Mouse (Mus musculus) embryonic facial prominence, embryonic 11.5 days (tissue): Measurements from ENCODE around the gene Gpsm3. TPM values are rescaled to one million over a fixed set of nuclear protein-coding genes. Genes with fewer than 3 reads are reported as not detected.
A peak's percentile ranks its signal among the peaks of the same experiment; 100 is the strongest.

ENCODE experiments used
- ATAC-seq: fragments of 200-750 bp; cut with Nextera tagmentation; replicated peaks from 2 replicates; pipeline ENCODE4 v1.8.0; 2017; ENCODE audit warnings: low read depth; ENCODE audit not compliant: insufficient number of reproducible peaks, low FRiP score, low TSS enrichment
- DNase-seq: peaks from one replicate; pipeline ENCODE4 v3.0.0-alpha.2; 2015; ENCODE audit warnings: low spot score
- H3K27ac ChIP-seq: fragments of 300-500 bp; sonication (generic); replicated peaks from 2 replicates; pipeline ENCODE4 v1.5.1; 2014; ENCODE audit warnings: mild to moderate bottlenecking, low read depth, low read length, control low read depth
- H3K27me3 ChIP-seq: fragments of 300-500 bp; sonication (generic); 2 replicates; pipeline ENCODE4 v1.6.1; 2014; ENCODE audit warnings: mild to moderate bottlenecking, low read length, moderate library complexity, mixed read lengths; ENCODE audit not compliant: control insufficient read depth, insufficient read depth
- H3K36me3 ChIP-seq: fragments of 300-500 bp; sonication (generic); replicated peaks from 2 replicates; pipeline ENCODE4 v1.6.1; 2014; ENCODE audit warnings: low read depth, mild to moderate bottlenecking, low read length, moderate library complexity, mixed read lengths; ENCODE audit not compliant: control insufficient read depth, insufficient read depth
- H3K4me1 ChIP-seq: fragments of 300-500 bp; sonication (generic); 2 replicates; pipeline ENCODE4 v1.6.1; 2014; ENCODE audit warnings: low read length, mixed read lengths; ENCODE audit not compliant: control insufficient read depth, insufficient read depth
- H3K4me2 ChIP-seq: fragments of 300-500 bp; sonication (generic); 2 replicates; pipeline ENCODE4 v1.6.1; 2014; ENCODE audit warnings: low read depth, mild to moderate bottlenecking, control low read depth, low read length, moderate library complexity
- H3K4me3 ChIP-seq: fragments of 300-500 bp; sonication (generic); 2 replicates; pipeline ENCODE4 v1.5.1; 2014; ENCODE audit warnings: low read depth, low read length, control low read depth
- H3K9ac ChIP-seq: fragments of 300-500 bp; sonication (generic); replicated peaks from 2 replicates; pipeline ENCODE4 v1.6.1; 2014; ENCODE audit warnings: mild to moderate bottlenecking, control low read depth, low read length
- H3K9me3 ChIP-seq: fragments of 300-500 bp; sonication (generic); replicated peaks from 2 replicates; pipeline ENCODE4 v1.6.1; 2016; ENCODE audit warnings: mild to moderate bottlenecking, low read length, inconsistent platforms, mixed read lengths; ENCODE audit not compliant: control insufficient read depth
- WGBS: fragments of 180-500 bp; shearing (Covaris S2); extraction: QIAGEN DNeasy Blood & Tissue Kit; methylation state at CpG from one replicate; pipeline ENCODE4 v1.1.7; 2014; 5-methylcytosine and 5-hydroxymethylcytosine counted together
- polyA plus RNA-seq: library from polyadenylated mRNA; unstranded; fragments of >200 nt; fragmentation: Nextera tagmentation; extraction: Ambion mirVana; gene quantifications from 2 replicates; pipeline ENCODE4 v1.2.1, GENCODE M21; 2014

Gpsm3 gene
- polyA plus RNA-seq, 1 experiment from 2014 or later: 5.5 TPM

- Histone ChIP-seq H3K9me3 (no peaks in the 10 kb centered on the region), H3K4me1 (peaks cover 4% of the 10 kb centered on the region), H3K9ac (peak overlapping the region; percentile 54), H3K27ac (peak overlapping the region; percentile 88), H3K4me2 (peak overlapping the region; percentile 90), H3K4me3 (peak overlapping the region; percentile 99), H3K36me3 (no peaks in the 10 kb centered on the region), H3K27me3 (no peaks in the 10 kb centered on the region)
- no peak for ATAC-seq
- 22% methylated on average over 24 of the region's 24 CpGs for WGBS
- no peak for DNase-seq
Observed at GRCm38 (mm10) chr17:34604511-34605237, 15.1 kb downstream of the Gpsm3 start.

- H3K9me3 ChIP-seq: no peaks in the 10 kb centered on the region
- peak; percentile 93 for DNase-seq
- peak overlapping the region; percentile 88 for H3K9ac ChIP-seq
- no peaks in the 10 kb centered on the region for H3K27me3 ChIP-seq
- H3K36me3 ChIP-seq: no peaks in the 10 kb centered on the region
- peak overlapping the region; percentile 99 for H3K4me3 ChIP-seq
- peak overlapping the region; percentile 88 for H3K27ac ChIP-seq
- WGBS: 0% methylated on average over 29 of the region's 30 CpGs
- H3K4me2 ChIP-seq: peak overlapping the region; percentile 90
- peak; percentile 40 for ATAC-seq
- peaks cover 4% of the 10 kb centered on the region for H3K4me1 ChIP-seq
Observed at GRCm38 (mm10) chr17:34605609-34606008, 16.0 kb downstream of the Gpsm3 start.

GRCm38 (mm10) chr17:34606186-34607039 is 16.8 kb downstream of the Gpsm3 start:
- H3K9me3 ChIP-seq: no peaks in the 10 kb centered on the region
- ATAC-seq: no peak
- no peaks in the 10 kb centered on the region for H3K36me3 ChIP-seq
- H3K4me3 ChIP-seq: peak overlapping the region; percentile 99
- peak overlapping the region; percentile 90 for H3K4me2 ChIP-seq
- peak overlapping the region; percentile 88 for H3K27ac ChIP-seq
- H3K27me3 ChIP-seq: no peaks in the 10 kb centered on the region
- 18% methylated on average over 31 of the region's 32 CpGs for WGBS
- DNase-seq: no peak
- H3K4me1 ChIP-seq: peaks cover 4% of the 10 kb centered on the region
- H3K9ac ChIP-seq: peak overlapping the region; percentile 88

- Histone ChIP-seq H3K4me3 (no peak overlapping the region), H3K27ac (no peak overlapping the region), H3K4me2 (no peak overlapping the region), H3K9me3 (no peaks in the 10 kb centered on the region), H3K27me3 (no peaks in the 10 kb centered on the region), H3K36me3 (peaks cover 9% of the 10 kb centered on the region), H3K4me1 (peaks cover 4% of the 10 kb centered on the region), H3K9ac (no peak overlapping the region)
- WGBS: 91% methylated on average over 7 of the region's 7 CpGs
- no peak for ATAC-seq
- no peak for DNase-seq
Observed at GRCm38 (mm10) chr17:34607997-34608396, 18.4 kb downstream of the Gpsm3 start.

GRCm38 (mm10) chr17:34611050-34611449 is 21.4 kb downstream of the Gpsm3 start:
- no peak overlapping the region for H3K9ac ChIP-seq
- H3K4me2 ChIP-seq: no peak overlapping the region
- ATAC-seq (no peak), DNase-seq (no peak)
- peaks cover 4% of the 10 kb centered on the region for H3K4me1 ChIP-seq
- peaks cover 9% of the 10 kb centered on the region for H3K36me3 ChIP-seq
- no peak overlapping the region for H3K27ac ChIP-seq
- no peaks in the 10 kb centered on the region for H3K27me3 ChIP-seq
- H3K9me3 ChIP-seq: no peaks in the 10 kb centered on the region
- no peak overlapping the region for H3K4me3 ChIP-seq
- 90% methylated on average over 8 of the region's 8 CpGs for WGBS

GRCm38 (mm10) chr17:34613054-34613645 is 23.5 kb downstream of the Gpsm3 start:
- no peak overlapping the region for H3K4me2 ChIP-seq
- H3K9ac ChIP-seq: no peak overlapping the region
- no peak overlapping the region for H3K27ac ChIP-seq
- H3K4me1 ChIP-seq: no peaks in the 10 kb centered on the region
- no peaks in the 10 kb centered on the region for H3K9me3 ChIP-seq
- ATAC-seq (no peak), DNase-seq (no peak)
- 83% methylated on average over 11 of the region's 11 CpGs for WGBS
- H3K36me3 ChIP-seq: peaks cover 9% of the 10 kb centered on the region
- no peak overlapping the region for H3K4me3 ChIP-seq
- no peaks in the 10 kb centered on the region for H3K27me3 ChIP-seq

GRCm38 (mm10) chr17:34613830-34614229 is 24.2 kb downstream of the Gpsm3 start:
- Histone ChIP-seq H3K27ac (no peak overlapping the region), H3K36me3 (peaks cover 9% of the 10 kb centered on the region), H3K4me3 (no peak overlapping the region), H3K9ac (no peak overlapping the region), H3K4me1 (no peaks in the 10 kb centered on the region), H3K9me3 (no peaks in the 10 kb centered on the region), H3K4me2 (no peak overlapping the region), H3K27me3 (no peaks in the 10 kb centered on the region)
- DNase-seq (no peak), ATAC-seq (no peak)
- 91% methylated on average over 10 of the region's 10 CpGs for WGBS
